Mouse (Mus musculus): ENCODE results near the gene Stoml3. TPM values are rescaled to one million over a fixed set of nuclear protein-coding genes. Genes with fewer than 3 reads are reported as not detected.

Stoml3 gene
- polyA plus RNA-seq, 1 experiment from 2014 or later: 0.14 TPM

- no peaks in the 10 kb centered on the region for H3K9me3 ChIP-seq
- 78% methylated on average over 8 of the region's 8 CpGs for WGBS
- no peak overlapping the region for H3K9ac ChIP-seq
- no peak overlapping the region for H3K27ac ChIP-seq
- H3K4me3 ChIP-seq (replicated peaks): no peak overlapping the region
- H3K4me2 ChIP-seq: no peak overlapping the region
- no peak for ATAC-seq (ENCODE audit: insufficient read depth, low FRiP score, low read depth)
- H3K27me3 ChIP-seq (replicated peaks): no peaks in the 10 kb centered on the region
- no peaks in the 10 kb centered on the region for H3K4me1 ChIP-seq
- peaks cover 18% of the 10 kb centered on the region for H3K36me3 ChIP-seq
Observed at GRCm38 (mm10) chr3:53483414-53484059, 4.9 kb upstream of the Stoml3 start.

- no peak overlapping the region for H3K27ac ChIP-seq
Observed at GRCm38 (mm10) chr3:53486561-53486960, 1.9 kb upstream of the Stoml3 start.

GRCm38 (mm10) chr3:53486996-53487576, 1.4 kb upstream of the Stoml3 start:
- ATAC-seq (ENCODE audit: insufficient read depth, low FRiP score, low read depth): no peak
- H3K4me1 ChIP-seq: no peaks in the 10 kb centered on the region

More at GRCm38 (mm10) chr3:53486561-53486960, 1.9 kb upstream of the Stoml3 start:
- no peak overlapping the region for H3K4me3 ChIP-seq (replicated peaks)
- ATAC-seq (ENCODE audit: insufficient read depth, low FRiP score, low read depth): no peak
- H3K4me1 ChIP-seq: no peaks in the 10 kb centered on the region
- H3K27me3 ChIP-seq (replicated peaks): no peaks in the 10 kb centered on the region
- no peaks in the 10 kb centered on the region for H3K9me3 ChIP-seq
- H3K36me3 ChIP-seq: peaks cover 4% of the 10 kb centered on the region; the same call in 1 of the 2 replicates
- WGBS: 65% methylated on average over 10 of the region's 10 CpGs
- no peak overlapping the region for H3K9ac ChIP-seq
- H3K4me2 ChIP-seq: no peak overlapping the region

GRCm38 (mm10) chr3:53498351-53498905, 10.0 kb downstream of the Stoml3 start:
- H3K27me3 ChIP-seq (replicated peaks): no peaks in the 10 kb centered on the region
- H3K27ac ChIP-seq: no peak overlapping the region
- no peak overlapping the region for H3K9ac ChIP-seq
- H3K4me3 ChIP-seq (replicated peaks): no peak overlapping the region
- H3K9me3 ChIP-seq: no peaks in the 10 kb centered on the region
- no peak overlapping the region for H3K4me2 ChIP-seq
- no peaks in the 10 kb centered on the region for H3K36me3 ChIP-seq
- no peak for ATAC-seq (ENCODE audit: insufficient read depth, low FRiP score, low read depth)
- H3K4me1 ChIP-seq: no peaks in the 10 kb centered on the region
- WGBS: 72% methylated on average over 6 of the region's 6 CpGs

More at GRCm38 (mm10) chr3:53486996-53487576, 1.4 kb upstream of the Stoml3 start:
- Histone ChIP-seq H3K36me3 (peaks cover under 1% of the 10 kb centered on the region; the same call in 1 of the 2 replicates), H3K9me3 (no peaks in the 10 kb centered on the region), H3K27ac (no peak overlapping the region), H3K9ac (no peak overlapping the region), H3K4me3 (replicated peaks) (no peak overlapping the region), H3K27me3 (replicated peaks) (no peaks in the 10 kb centered on the region), H3K4me2 (no peak overlapping the region)
- WGBS: 58% methylated on average over 9 of the region's 9 CpGs

DNA sequence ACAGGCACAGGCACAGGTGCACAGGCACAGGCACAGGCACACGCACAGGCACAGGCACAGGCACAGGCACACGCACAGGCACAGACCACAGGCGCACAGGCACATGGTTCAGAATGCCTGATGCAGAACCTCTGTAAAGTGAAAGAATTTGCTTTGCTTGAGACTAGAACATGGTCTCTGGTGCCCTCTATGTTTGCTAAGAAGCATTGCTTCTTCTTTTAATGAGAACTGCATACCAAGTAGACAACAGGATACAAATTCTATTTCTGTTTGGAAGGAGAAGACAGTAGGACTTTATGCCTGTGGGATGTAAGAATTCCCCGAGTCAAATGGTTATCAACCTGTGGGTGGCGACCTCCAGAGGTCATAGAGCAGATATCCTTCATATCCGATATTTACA, 14.0 kb downstream of the Stoml3 start:
- Histone ChIP-seq H3K27ac (no peak overlapping the region), H3K4me1 (no peaks in the 10 kb centered on the region), H3K27me3 (replicated peaks) (no peaks in the 10 kb centered on the region), H3K4me2 (no peak overlapping the region), H3K36me3 (no peaks in the 10 kb centered on the region), H3K9ac (no peak overlapping the region), H3K4me3 (replicated peaks) (no peak overlapping the region), H3K9me3 (no peaks in the 10 kb centered on the region)
- ATAC-seq (ENCODE audit: insufficient read depth, low FRiP score, low read depth): no peak
- WGBS: 73% methylated on average over 6 of the region's 6 CpGs

GRCm38 (mm10) chr3:53513096-53513495, 24.6 kb downstream of the Stoml3 start:
- Histone ChIP-seq H3K4me3 (replicated peaks) (no peak overlapping the region), H3K27me3 (replicated peaks) (no peaks in the 10 kb centered on the region), H3K4me2 (no peak overlapping the region), H3K9me3 (no peaks in the 10 kb centered on the region), H3K9ac (no peak overlapping the region), H3K27ac (no peak overlapping the region), H3K36me3 (0 out of 2 replicates have a peak, but pooled peaks cover 3% of the 10 kb centered on the region), H3K4me1 (no peaks in the 10 kb centered on the region)
- no peak for ATAC-seq (ENCODE audit: insufficient read depth, low FRiP score, low read depth)
- 39% methylated on average over 5 of the region's 5 CpGs for WGBS

GRCm38 (mm10) chr3:53514221-53515065, 26.0 kb downstream of the Stoml3 start:
- Histone ChIP-seq H3K27me3 (replicated peaks) (no peaks in the 10 kb centered on the region), H3K9ac (no peak overlapping the region), H3K4me2 (no peak overlapping the region), H3K4me3 (replicated peaks) (no peak overlapping the region), H3K27ac (no peak overlapping the region), H3K4me1 (no peaks in the 10 kb centered on the region), H3K36me3 (0 out of 2 replicates have a peak, but pooled peaks cover 3% of the 10 kb centered on the region), H3K9me3 (no peaks in the 10 kb centered on the region)
- no peak for ATAC-seq (ENCODE audit: insufficient read depth, low FRiP score, low read depth)
- 85% methylated on average over 4 of the region's 4 CpGs for WGBS

DNA sequence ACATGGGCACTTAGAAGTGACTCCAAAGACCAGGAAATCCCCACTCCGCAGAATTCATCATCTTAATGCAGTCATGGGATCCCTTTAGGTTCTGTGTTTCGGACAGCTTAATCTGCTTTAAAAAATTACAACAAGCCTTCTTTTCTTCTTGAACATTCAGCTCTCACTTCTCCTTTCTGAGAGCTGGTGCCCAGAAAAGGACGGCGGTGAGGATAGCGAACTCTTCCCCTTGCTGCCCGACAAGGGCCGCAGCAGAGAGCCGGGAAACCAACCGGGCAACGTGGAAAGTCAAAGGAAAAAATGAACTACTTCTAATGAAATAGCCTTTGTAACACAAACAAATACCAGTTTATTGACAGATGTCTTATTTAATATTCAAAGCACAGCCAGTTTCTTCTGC, 34.3 kb downstream of the Stoml3 start:
- Histone ChIP-seq H3K36me3 (no peaks in the 10 kb centered on the region), H3K4me2 (no peak overlapping the region), H3K27ac (no peak overlapping the region), H3K9me3 (no peaks in the 10 kb centered on the region), H3K9ac (no peak overlapping the region), H3K27me3 (replicated peaks) (no peaks in the 10 kb centered on the region), H3K4me3 (replicated peaks) (no peak overlapping the region), H3K4me1 (no peaks in the 10 kb centered on the region)
- no peak for ATAC-seq (ENCODE audit: insufficient read depth, low FRiP score, low read depth)
- WGBS: 86% methylated on average over 10 of the region's 10 CpGs

GRCm38 (mm10) chr3:53525737-53526136, 37.3 kb downstream of the Stoml3 start:
- no peaks in the 10 kb centered on the region for H3K27me3 ChIP-seq (replicated peaks)
- peak overlapping the region; percentile 52 for H3K4me2 ChIP-seq
- no peaks in the 10 kb centered on the region for H3K36me3 ChIP-seq
- WGBS: 6% methylated on average over 21 of the region's 21 CpGs
- peak; percentile 42; the same call in 1 of the 2 replicates for ATAC-seq (ENCODE audit: insufficient read depth, low FRiP score, low read depth)
- H3K4me1 ChIP-seq: no peaks in the 10 kb centered on the region
- H3K27ac ChIP-seq: no peak overlapping the region
- no peaks in the 10 kb centered on the region for H3K9me3 ChIP-seq
- peak overlapping the region; percentile 33 for H3K4me3 ChIP-seq (replicated peaks)
- no peak overlapping the region for H3K9ac ChIP-seq

DNA sequence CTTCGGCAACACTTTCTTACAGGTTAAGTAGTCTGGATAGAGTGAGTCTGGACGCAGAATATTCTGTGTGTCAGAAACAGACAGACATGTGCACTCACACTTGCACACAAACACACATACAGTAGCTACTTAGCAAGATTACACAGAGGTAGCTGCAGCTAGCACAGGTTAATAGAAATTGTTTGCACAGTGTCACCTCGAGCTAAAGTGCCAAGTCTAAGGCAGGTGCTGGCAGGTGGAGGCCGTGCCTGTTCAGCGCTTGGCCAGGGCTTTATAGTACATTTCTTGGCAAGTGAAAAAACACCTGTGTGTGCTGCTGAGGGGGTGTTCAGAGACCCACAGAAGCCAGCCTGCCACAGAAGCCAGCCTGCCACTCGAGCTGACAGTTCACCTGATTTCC, 41.9 kb downstream of the Stoml3 start:
- H3K9me3 ChIP-seq: no peaks in the 10 kb centered on the region
- no peak overlapping the region for H3K9ac ChIP-seq
- peak; percentile 86 for ATAC-seq (ENCODE audit: insufficient read depth, low FRiP score, low read depth)

GRCm38 (mm10) chr3:53532091-53532490, 43.6 kb downstream of the Stoml3 start:
- Histone ChIP-seq H3K9me3 (no peaks in the 10 kb centered on the region), H3K4me1 (no peaks in the 10 kb centered on the region), H3K27me3 (replicated peaks) (no peaks in the 10 kb centered on the region), H3K36me3 (0 out of 2 replicates have a peak, but pooled peaks cover under 1% of the 10 kb centered on the region), H3K9ac (no peak overlapping the region), H3K4me3 (replicated peaks) (no peak overlapping the region), H3K4me2 (no peak overlapping the region), H3K27ac (no peak overlapping the region)
- WGBS: 87% methylated on average over 6 of the region's 6 CpGs
- no peak for ATAC-seq (ENCODE audit: insufficient read depth, low FRiP score, low read depth)

More for the DNA sequence above, 41.9 kb downstream of the Stoml3 start:
- Histone ChIP-seq H3K4me3 (replicated peaks) (no peak overlapping the region), H3K4me1 (no peaks in the 10 kb centered on the region), H3K27me3 (replicated peaks) (no peaks in the 10 kb centered on the region), H3K4me2 (no peak overlapping the region), H3K36me3 (no peaks in the 10 kb centered on the region), H3K27ac (no peak overlapping the region)
- WGBS: 56% methylated on average over 6 of the region's 6 CpGs
